Mouse (Mus musculus) cerebellum, adult 2 months (tissue): ENCODE measurements around the gene Ccdc173. TPM values are rescaled to one million over a fixed set of nuclear protein-coding genes. Genes with fewer than 3 reads are reported as not detected.

Experiments used
- DNase-seq, 2 experiments: peaks; one replicate each; pipeline ENCODE4 v3.0.0; 2021
- H3K27ac ChIP-seq: fragments of 200-500 bp; 2 replicates; pipeline ENCODE4 v1.5.1; 2012; ENCODE audit warnings: low read length, control low read depth, inconsistent platforms; ENCODE audit not compliant: insufficient read depth
- H3K27me3 ChIP-seq: fragments of 200-500 bp; 2 replicates; pipeline ENCODE4 v1.6.1; 2012; ENCODE audit warnings: inconsistent platforms, mild to moderate bottlenecking, low read length, moderate library complexity; ENCODE audit not compliant: control insufficient read depth, insufficient read depth
- H3K4me1 ChIP-seq: fragments of 200-500 bp; 2 replicates; pipeline ENCODE4 v1.6.1; 2011; ENCODE audit warnings: low read length; ENCODE audit not compliant: control insufficient read depth, insufficient read depth
- H3K4me3 ChIP-seq: fragments of 200-500 bp; replicated peaks from 2 replicates; pipeline ENCODE3; 2011; ENCODE audit warnings: mild to moderate bottlenecking, low read depth, low read length, control low read depth; ENCODE audit not compliant: insufficient read depth
- CTCF ChIP-seq: fragments of 200-500 bp; IDR thresholded peaks from 2 replicates; pipeline ENCODE4 v1.5.1; 2011; ENCODE audit warnings: low read depth, mild to moderate bottlenecking, control low read depth, low read length, moderate library complexity, borderline replicate concordance; ENCODE audit not compliant: insufficient read depth
- POLR2A ChIP-seq: fragments of 200-500 bp; IDR thresholded peaks from 2 replicates; pipeline ENCODE4 v1.6.1; 2011; ENCODE audit warnings: low read length, control low read depth, borderline replicate concordance; ENCODE audit not compliant: insufficient read depth
- WGBS: fragments of 180-500 bp; shearing (Covaris S2); methylation state at CpG from one replicate; pipeline ENCODE4 v1.1.7; 2018; 5-methylcytosine and 5-hydroxymethylcytosine counted together
- polyA plus RNA-seq: library from polyadenylated mRNA; depleted of rRNA; stranded (reverse); fragments of >200 nt; gene quantifications from 2 replicates; pipeline ENCODE4 v1.2.3, GENCODE M21; 2012

The Ccdc173 gene
- polyA plus RNA-seq, 1 experiment, result 2.4 TPM

- DNase-seq, result no peak
- Histone ChIP-seq H3K27me3 (no peaks in the 10 kb centered on the region), H3K4me3 (no peak overlapping the region), H3K27ac (no peak overlapping the region), H3K4me1 (no peaks in the 10 kb centered on the region)
- 76% methylated on average over 7 of the region's 7 CpGs for WGBS
- TF ChIP-seq POLR2A (no peak), CTCF (no peak)
Observed at GRCm38 (mm10) chr2:69777985-69778835, 11.2 kb downstream of the Ccdc173 start.

- no peaks in the 10 kb centered on the region for H3K27me3 ChIP-seq
- DNase-seq, result no peak
Observed at GRCm38 (mm10) chr2:69773331-69773730, 16.0 kb downstream of the Ccdc173 start.

DNA sequence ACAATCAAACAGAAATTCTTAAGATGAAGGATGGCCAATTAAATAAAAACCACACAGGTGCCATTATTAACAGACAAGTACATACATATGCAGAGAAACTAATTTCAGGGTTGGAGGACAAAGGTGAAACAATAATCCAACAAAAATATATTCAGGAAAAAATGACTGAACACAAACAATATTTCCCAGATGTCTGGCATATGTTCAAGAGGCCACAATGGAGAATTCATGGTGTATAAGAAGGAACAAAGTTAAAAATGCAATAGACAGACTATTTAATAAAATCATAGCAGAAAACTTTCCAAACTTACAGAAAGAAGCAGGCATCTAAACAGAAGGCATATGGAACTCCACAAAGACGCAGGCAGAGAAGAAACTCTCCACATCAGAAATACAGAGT, 24.7 kb downstream of the Ccdc173 start:
- Histone ChIP-seq H3K4me1 (no peaks in the 10 kb centered on the region), H3K27me3 (no peaks in the 10 kb centered on the region), H3K27ac (no peak overlapping the region), H3K4me3 (no peak overlapping the region)
- TF ChIP-seq POLR2A (no peak), CTCF (no peak)
- no peak for DNase-seq
- 70% methylated on average over 1 of the region's 1 CpGs for WGBS

More at GRCm38 (mm10) chr2:69773331-69773730, 16.0 kb downstream of the Ccdc173 start:
- TF ChIP-seq CTCF, result no peak
- Histone ChIP-seq H3K27ac (no peak overlapping the region), H3K4me3 (no peak overlapping the region), H3K4me1 (no peaks in the 10 kb centered on the region)
- 96% methylated on average over 3 of the region's 3 CpGs for WGBS

DNA sequence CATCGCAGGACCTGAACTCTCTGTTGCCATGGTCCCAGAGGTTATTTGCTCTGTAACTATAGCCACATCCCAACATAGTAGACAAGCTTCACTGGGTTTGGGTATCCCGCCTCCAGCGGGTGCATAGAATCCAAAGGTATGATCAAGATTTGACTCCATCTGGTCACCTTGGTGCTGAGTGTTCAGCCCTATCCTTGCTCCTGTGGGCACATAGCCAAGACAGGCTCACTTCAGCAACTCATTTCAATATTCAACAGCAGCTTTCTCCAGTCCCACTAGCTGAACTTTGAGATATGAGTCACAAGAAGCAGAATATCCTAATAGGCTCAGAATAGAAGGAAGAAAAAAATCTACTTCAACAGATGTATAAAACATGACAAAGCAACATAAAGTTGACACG, 26.0 kb downstream of the Ccdc173 start:
- WGBS, result 87% methylated on average over 4 of the region's 4 CpGs
- H3K4me1 ChIP-seq, result no peaks in the 10 kb centered on the region

DNA sequence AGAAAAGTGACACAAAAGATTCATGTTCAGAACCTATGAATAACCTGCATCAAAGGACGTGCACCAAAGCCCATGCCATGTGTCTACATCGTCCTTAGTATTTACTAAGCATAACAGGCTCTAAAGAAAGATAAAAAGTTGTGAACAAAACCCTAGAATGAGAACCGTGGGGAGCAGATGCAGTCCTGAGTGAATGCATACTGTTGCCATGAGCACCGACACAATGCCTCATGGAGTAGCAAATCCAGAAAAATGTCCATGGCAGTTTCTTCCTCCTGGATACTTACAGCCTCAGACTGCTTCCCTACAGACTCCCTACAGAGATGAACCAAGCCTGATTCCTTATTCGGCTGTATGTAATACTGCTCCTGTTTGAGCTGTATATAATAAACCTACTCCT, 28.4 kb downstream of the Ccdc173 start:
- no peak for DNase-seq
- 14% methylated on average over 5 of the region's 5 CpGs for WGBS
- Histone ChIP-seq H3K4me3 (no peak overlapping the region), H3K27ac (no peak overlapping the region), H3K4me1 (no peaks in the 10 kb centered on the region), H3K27me3 (no peaks in the 10 kb centered on the region)
- no peak for TF ChIP-seq POLR2A
- no peak for TF ChIP-seq CTCF

More for the DNA sequence above, 26.0 kb downstream of the Ccdc173 start:
- H3K4me3 ChIP-seq, result no peak overlapping the region
- H3K27ac ChIP-seq, result no peak overlapping the region
- DNase-seq, result no peak
- TF ChIP-seq CTCF (no peak), POLR2A (no peak)
- H3K27me3 ChIP-seq, result no peaks in the 10 kb centered on the region

DNA sequence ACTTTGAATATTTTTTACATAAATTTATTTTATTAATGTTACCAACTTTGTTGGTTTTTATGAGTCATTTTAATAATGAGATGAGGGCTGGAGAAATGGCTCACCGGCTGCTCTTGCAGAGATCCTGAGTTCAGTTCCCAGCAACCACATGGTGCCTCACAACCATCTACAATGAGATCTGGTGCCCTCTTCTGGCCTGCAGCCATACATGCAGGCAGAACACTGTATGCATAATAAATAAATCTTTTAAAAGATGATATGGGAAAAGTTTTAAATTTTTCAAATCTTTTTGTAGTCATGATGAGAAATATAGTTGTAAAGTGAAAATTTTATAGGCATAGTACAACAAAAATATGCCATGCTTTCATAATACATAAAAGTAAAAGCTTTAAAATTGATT, 44.3 kb downstream of the Ccdc173 start:
- Histone ChIP-seq H3K4me1 (no peaks in the 10 kb centered on the region), H3K27ac (no peak overlapping the region), H3K4me3 (no peak overlapping the region), H3K27me3 (no peaks in the 10 kb centered on the region)
- TF ChIP-seq POLR2A, result no peak
- TF ChIP-seq CTCF, result peak; percentile 16; the same call in 1 of the 2 replicates
- no peak for DNase-seq
- 77% methylated on average over 1 of the region's 1 CpGs for WGBS

DNA sequence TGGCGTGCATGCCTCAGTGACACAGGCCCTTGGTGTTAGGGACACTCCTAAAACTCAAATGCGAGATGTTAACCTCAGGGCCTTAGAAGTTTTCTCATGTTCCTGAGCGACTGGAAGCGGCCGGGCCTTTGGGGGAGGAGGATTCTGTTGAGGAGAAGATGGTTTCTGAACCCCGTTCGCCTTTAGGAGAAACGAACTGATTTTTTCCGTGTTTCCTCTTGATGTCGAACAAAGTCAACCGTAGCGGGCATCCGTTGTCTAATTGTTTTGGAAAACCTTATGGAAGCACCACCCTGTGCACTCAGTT, 65.9 kb downstream of the Ccdc173 start:
- H3K27ac ChIP-seq, result peak overlapping the region; percentile 35
- peak overlapping the region; percentile 72 for H3K4me3 ChIP-seq
- under 1% methylated on average over 13 of the region's 13 CpGs for WGBS
- no peaks in the 10 kb centered on the region for H3K4me1 ChIP-seq
- no peak for TF ChIP-seq POLR2A
- no peak for TF ChIP-seq CTCF
- H3K27me3 ChIP-seq, result no peaks in the 10 kb centered on the region
- no peak for DNase-seq
